Mouse (Mus musculus): Measurements from ENCODE around the gene Prmt8. TPM values are rescaled to one million over a fixed set of nuclear protein-coding genes. Genes with fewer than 3 reads are reported as not detected.

Gene Prmt8
- polyA plus RNA-seq, 1 experiment from 2014 or later: 0.10 TPM

- no peaks in the 10 kb centered on the region for H3K4me1 ChIP-seq
- H3K9me3 ChIP-seq (replicated peaks): no peaks in the 10 kb centered on the region
- WGBS: 57% methylated on average over 4 of the region's 4 CpGs
- H3K9ac ChIP-seq: no peak overlapping the region
- no peak overlapping the region for H3K4me3 ChIP-seq (replicated peaks)
- ATAC-seq (replicated peaks; ENCODE audit: low FRiP score): no peak
- no peak overlapping the region for H3K4me2 ChIP-seq
- H3K27ac ChIP-seq: no peak overlapping the region
- no peaks in the 10 kb centered on the region for H3K36me3 ChIP-seq
- no peaks in the 10 kb centered on the region for H3K27me3 ChIP-seq
Measured at GRCm38 (mm10) chr6:127684981-127685380, 84.3 kb downstream of the Prmt8 start.

GRCm38 (mm10) chr6:127683561-127683960 lies 85.7 kb downstream of the Prmt8 start:
- Histone ChIP-seq H3K9me3 (replicated peaks) (no peaks in the 10 kb centered on the region), H3K4me3 (replicated peaks) (no peak overlapping the region), H3K4me1 (no peaks in the 10 kb centered on the region), H3K9ac (no peak overlapping the region), H3K4me2 (no peak overlapping the region), H3K27ac (no peak overlapping the region), H3K27me3 (no peaks in the 10 kb centered on the region), H3K36me3 (no peaks in the 10 kb centered on the region)
- WGBS: 65% methylated on average over 8 of the region's 8 CpGs
- no peak for ATAC-seq (replicated peaks; ENCODE audit: low FRiP score)

- no peaks in the 10 kb centered on the region for H3K9me3 ChIP-seq (replicated peaks)
- no peaks in the 10 kb centered on the region for H3K4me1 ChIP-seq
- no peak overlapping the region for H3K27ac ChIP-seq
- no peaks in the 10 kb centered on the region for H3K27me3 ChIP-seq
- 74% methylated on average over 7 of the region's 7 CpGs for WGBS
- no peak overlapping the region for H3K4me2 ChIP-seq
- no peak overlapping the region for H3K4me3 ChIP-seq (replicated peaks)
- no peak; the same call in 1 of the 2 replicates for ATAC-seq (replicated peaks; ENCODE audit: low FRiP score)
- H3K9ac ChIP-seq: no peak overlapping the region
- H3K36me3 ChIP-seq: no peaks in the 10 kb centered on the region
Measured at GRCm38 (mm10) chr6:127680784-127681183, 88.5 kb downstream of the Prmt8 start.

- 90% methylated on average over 3 of the region's 3 CpGs for WGBS
Measured at GRCm38 (mm10) chr6:127678998-127679397, 90.3 kb downstream of the Prmt8 start.

GRCm38 (mm10) chr6:127678320-127678719 lies 91.0 kb downstream of the Prmt8 start:
- H3K4me3 ChIP-seq (replicated peaks): no peak overlapping the region
- H3K36me3 ChIP-seq: no peaks in the 10 kb centered on the region
- no peaks in the 10 kb centered on the region for H3K9me3 ChIP-seq (replicated peaks)
- H3K9ac ChIP-seq: no peak overlapping the region
- H3K4me1 ChIP-seq: no peaks in the 10 kb centered on the region
- H3K27ac ChIP-seq: no peak overlapping the region
- no peaks in the 10 kb centered on the region for H3K27me3 ChIP-seq
- ATAC-seq (replicated peaks; ENCODE audit: low FRiP score): no peak
- WGBS: 75% methylated on average over 9 of the region's 9 CpGs
- no peak overlapping the region for H3K4me2 ChIP-seq

More at GRCm38 (mm10) chr6:127678998-127679397, 90.3 kb downstream of the Prmt8 start:
- Histone ChIP-seq H3K4me2 (no peak overlapping the region), H3K9me3 (replicated peaks) (no peaks in the 10 kb centered on the region), H3K4me1 (no peaks in the 10 kb centered on the region), H3K9ac (no peak overlapping the region), H3K36me3 (no peaks in the 10 kb centered on the region), H3K27me3 (no peaks in the 10 kb centered on the region), H3K4me3 (replicated peaks) (no peak overlapping the region), H3K27ac (no peak overlapping the region)
- ATAC-seq (replicated peaks; ENCODE audit: low FRiP score): no peak

- H3K4me2 ChIP-seq: no peak overlapping the region
- no peaks in the 10 kb centered on the region for H3K4me1 ChIP-seq
- no peaks in the 10 kb centered on the region for H3K27me3 ChIP-seq
- no peak overlapping the region for H3K27ac ChIP-seq
- 73% methylated on average over 11 of the region's 11 CpGs for WGBS
- H3K4me3 ChIP-seq (replicated peaks): no peak overlapping the region
- no peak for ATAC-seq (replicated peaks; ENCODE audit: low FRiP score)
- H3K9ac ChIP-seq: no peak overlapping the region
- no peaks in the 10 kb centered on the region for H3K36me3 ChIP-seq
- H3K9me3 ChIP-seq (replicated peaks): no peaks in the 10 kb centered on the region
Measured at GRCm38 (mm10) chr6:127676866-127677265, 92.4 kb downstream of the Prmt8 start.

- H3K9ac ChIP-seq: no peak overlapping the region
- H3K27ac ChIP-seq: no peak overlapping the region
- H3K4me3 ChIP-seq (replicated peaks): no peak overlapping the region
- no peaks in the 10 kb centered on the region for H3K27me3 ChIP-seq
- H3K36me3 ChIP-seq: no peaks in the 10 kb centered on the region
- no peaks in the 10 kb centered on the region for H3K9me3 ChIP-seq (replicated peaks)
- no peak for ATAC-seq (replicated peaks; ENCODE audit: low FRiP score)
- no peaks in the 10 kb centered on the region for H3K4me1 ChIP-seq
- whole genome bisulfite sequencing: 77% methylated on average over 7 of the region's 7 CpGs
- no peak overlapping the region for H3K4me2 ChIP-seq
Measured at GRCm38 (mm10) chr6:127672071-127672470, 97.2 kb downstream of the Prmt8 start.

GRCm38 (mm10) chr6:127670031-127670430 lies 99.2 kb downstream of the Prmt8 start:
- H3K9me3 ChIP-seq (replicated peaks): no peaks in the 10 kb centered on the region
- ATAC-seq (replicated peaks; ENCODE audit: low FRiP score): no peak
- no peaks in the 10 kb centered on the region for H3K36me3 ChIP-seq
- H3K4me1 ChIP-seq: no peaks in the 10 kb centered on the region
- 93% methylated on average over 4 of the region's 4 CpGs for WGBS
- H3K27me3 ChIP-seq: no peaks in the 10 kb centered on the region
- no peak overlapping the region for H3K4me3 ChIP-seq (replicated peaks)
- no peak overlapping the region for H3K4me2 ChIP-seq
- H3K9ac ChIP-seq: no peak overlapping the region
- no peak overlapping the region for H3K27ac ChIP-seq

- no peaks in the 10 kb centered on the region for H3K27me3 ChIP-seq
- no peaks in the 10 kb centered on the region for H3K9me3 ChIP-seq (replicated peaks)
- H3K4me1 ChIP-seq: no peaks in the 10 kb centered on the region
- no peak overlapping the region for H3K4me2 ChIP-seq
- WGBS: 75% methylated on average over 4 of the region's 4 CpGs
- no peak overlapping the region for H3K27ac ChIP-seq
- no peak for ATAC-seq (replicated peaks; ENCODE audit: low FRiP score)
- H3K9ac ChIP-seq: no peak overlapping the region
- no peaks in the 10 kb centered on the region for H3K36me3 ChIP-seq
- no peak overlapping the region for H3K4me3 ChIP-seq (replicated peaks)
Measured at GRCm38 (mm10) chr6:127669313-127669712, 100.0 kb downstream of the Prmt8 start.

- Histone ChIP-seq H3K27ac (no peak overlapping the region), H3K4me2 (no peak overlapping the region), H3K36me3 (no peaks in the 10 kb centered on the region), H3K9ac (no peak overlapping the region), H3K9me3 (replicated peaks) (no peaks in the 10 kb centered on the region), H3K4me1 (no peaks in the 10 kb centered on the region), H3K4me3 (replicated peaks) (no peak overlapping the region), H3K27me3 (no peaks in the 10 kb centered on the region)
- ATAC-seq (replicated peaks; ENCODE audit: low FRiP score): no peak
- WGBS: 78% methylated on average over 7 of the region's 7 CpGs
Measured at GRCm38 (mm10) chr6:127663263-127663662, 106.0 kb downstream of the Prmt8 start.

GRCm38 (mm10) chr6:127661717-127662292 lies 107.5 kb downstream of the Prmt8 start:
- H3K36me3 ChIP-seq: no peaks in the 10 kb centered on the region
- no peaks in the 10 kb centered on the region for H3K27me3 ChIP-seq
- H3K4me3 ChIP-seq (replicated peaks): no peak overlapping the region
- H3K9ac ChIP-seq: no peak overlapping the region
- ATAC-seq (replicated peaks; ENCODE audit: low FRiP score): no peak
- no peaks in the 10 kb centered on the region for H3K4me1 ChIP-seq
- no peak overlapping the region for H3K27ac ChIP-seq
- H3K4me2 ChIP-seq: no peak overlapping the region
- H3K9me3 ChIP-seq (replicated peaks): no peaks in the 10 kb centered on the region
- 81% methylated on average over 7 of the region's 7 CpGs for WGBS

- H3K4me2 ChIP-seq: no peak overlapping the region
- no peaks in the 10 kb centered on the region for H3K9me3 ChIP-seq (replicated peaks)
- no peak overlapping the region for H3K9ac ChIP-seq
- 69% methylated on average over 4 of the region's 4 CpGs for WGBS
- H3K27me3 ChIP-seq: no peaks in the 10 kb centered on the region
- H3K36me3 ChIP-seq: no peaks in the 10 kb centered on the region
- ATAC-seq (replicated peaks; ENCODE audit: low FRiP score): no peak
- no peak overlapping the region for H3K4me3 ChIP-seq (replicated peaks)
- H3K4me1 ChIP-seq: no peaks in the 10 kb centered on the region
- no peak overlapping the region for H3K27ac ChIP-seq
Measured at GRCm38 (mm10) chr6:127659966-127660365, 109.3 kb downstream of the Prmt8 start.

- Histone ChIP-seq H3K27me3 (no peaks in the 10 kb centered on the region), H3K36me3 (no peaks in the 10 kb centered on the region), H3K4me1 (no peaks in the 10 kb centered on the region), H3K4me2 (no peak overlapping the region), H3K4me3 (replicated peaks) (no peak overlapping the region), H3K9ac (no peak overlapping the region), H3K9me3 (replicated peaks) (no peaks in the 10 kb centered on the region), H3K27ac (no peak overlapping the region)
- WGBS: 45% methylated on average over 5 of the region's 5 CpGs
- ATAC-seq (replicated peaks; ENCODE audit: low FRiP score): no peak
Measured at GRCm38 (mm10) chr6:127659472-127659871, 109.8 kb downstream of the Prmt8 start.
